Mouse (Mus musculus): Measurements from ENCODE around the gene Dgki. TPM values are rescaled to one million over a fixed set of nuclear protein-coding genes. Genes with fewer than 3 reads are reported as not detected.

Dgki gene
- polyA plus RNA-seq, 1 experiment from 2014 or later: 0.81 TPM

DNA sequence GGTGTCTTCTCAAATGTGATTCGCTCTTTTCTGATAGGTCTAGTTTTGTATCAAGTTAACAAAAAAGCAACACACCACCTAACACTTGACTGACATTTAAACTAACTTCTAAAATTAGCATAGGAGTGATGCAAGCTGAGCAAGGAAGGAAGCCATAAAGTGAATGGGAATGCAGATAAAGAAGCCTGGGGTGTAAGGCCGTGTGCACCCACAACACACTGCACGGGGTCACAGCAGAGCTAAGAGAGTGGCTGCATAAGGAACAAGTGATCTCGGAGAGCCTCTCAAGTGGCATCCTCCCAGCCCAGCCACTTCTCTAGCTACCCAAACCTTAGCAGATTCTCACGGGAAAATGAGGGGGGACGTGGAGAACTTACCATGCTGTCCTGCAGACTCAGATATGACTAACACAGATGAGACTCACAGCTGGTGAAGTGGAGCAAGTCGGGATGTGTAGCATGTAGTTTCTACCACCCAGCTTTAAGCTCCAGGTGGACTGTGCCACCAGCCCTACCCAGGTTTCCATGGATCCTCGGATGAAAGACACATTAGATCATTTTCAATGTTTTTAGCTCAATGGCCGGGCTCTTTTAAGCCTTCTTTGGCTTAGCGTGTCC, 38.6 kb downstream of the Dgki start:
- no peaks in the 10 kb centered on the region for H3K27me3 ChIP-seq (replicated peaks)
- no peak for ATAC-seq (ENCODE audit: insufficient read depth, low FRiP score, low read depth)
- H3K4me1 ChIP-seq: no peaks in the 10 kb centered on the region
- H3K9me3 ChIP-seq: no peaks in the 10 kb centered on the region
- no peak overlapping the region for H3K27ac ChIP-seq
- H3K9ac ChIP-seq: no peak overlapping the region
- WGBS: 84% methylated on average over 10 of the region's 10 CpGs
- no peak overlapping the region for H3K4me2 ChIP-seq
- H3K36me3 ChIP-seq: no peaks in the 10 kb centered on the region
- no peak overlapping the region for H3K4me3 ChIP-seq (replicated peaks)

DNA sequence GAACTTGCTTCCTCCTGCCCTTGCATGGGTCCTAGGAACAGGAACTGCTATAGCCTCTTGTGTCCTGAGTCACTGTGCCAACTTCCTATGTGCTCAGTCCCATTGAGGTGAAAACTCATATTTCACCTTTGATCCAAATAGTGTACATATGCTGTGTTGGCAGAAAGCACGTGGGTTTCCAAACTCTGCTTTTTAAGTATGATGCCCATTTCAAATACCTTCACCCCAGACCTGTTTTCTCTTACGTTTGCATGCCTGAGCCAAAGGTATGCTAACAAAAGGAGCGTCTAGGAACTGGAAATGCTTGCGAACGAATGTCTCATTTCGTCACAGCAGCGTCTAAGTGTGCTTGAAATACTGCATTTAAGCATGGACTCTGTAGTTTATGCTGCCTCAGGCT, 41.3 kb downstream of the Dgki start:
- Histone ChIP-seq H3K4me3 (replicated peaks) (no peak overlapping the region), H3K27ac (no peak overlapping the region), H3K4me1 (no peaks in the 10 kb centered on the region), H3K27me3 (replicated peaks) (no peaks in the 10 kb centered on the region), H3K9me3 (no peaks in the 10 kb centered on the region), H3K9ac (no peak overlapping the region), H3K36me3 (no peaks in the 10 kb centered on the region), H3K4me2 (no peak overlapping the region)
- no peak for ATAC-seq (ENCODE audit: insufficient read depth, low FRiP score, low read depth)
- 78% methylated on average over 7 of the region's 7 CpGs for WGBS

- H3K9ac ChIP-seq: no peak overlapping the region
- no peaks in the 10 kb centered on the region for H3K9me3 ChIP-seq
- no peaks in the 10 kb centered on the region for H3K36me3 ChIP-seq
- ATAC-seq (ENCODE audit: insufficient read depth, low FRiP score, low read depth): no peak
- H3K27me3 ChIP-seq (replicated peaks): no peaks in the 10 kb centered on the region
- H3K4me1 ChIP-seq: no peaks in the 10 kb centered on the region
- H3K4me2 ChIP-seq: no peak overlapping the region
- H3K27ac ChIP-seq: no peak overlapping the region
- no peak overlapping the region for H3K4me3 ChIP-seq (replicated peaks)
- 59% methylated on average over 8 of the region's 8 CpGs for WGBS
These were observed 45.8 kb downstream of the Dgki start for GRCm38 (mm10) chr6:37254144-37254543.

- WGBS: 91% methylated on average over 4 of the region's 4 CpGs
- no peak overlapping the region for H3K27ac ChIP-seq
These were observed 47.4 kb downstream of the Dgki start for GRCm38 (mm10) chr6:37252536-37252935.

GRCm38 (mm10) chr6:37250671-37251070, 49.3 kb downstream of the Dgki start:
- 89% methylated on average over 2 of the region's 2 CpGs for WGBS
- no peak for ATAC-seq (ENCODE audit: insufficient read depth, low FRiP score, low read depth)

More at GRCm38 (mm10) chr6:37252536-37252935, 47.4 kb downstream of the Dgki start:
- Histone ChIP-seq H3K27me3 (replicated peaks) (no peaks in the 10 kb centered on the region), H3K4me3 (replicated peaks) (no peak overlapping the region), H3K36me3 (no peaks in the 10 kb centered on the region), H3K9ac (no peak overlapping the region), H3K4me1 (no peaks in the 10 kb centered on the region), H3K9me3 (no peaks in the 10 kb centered on the region), H3K4me2 (no peak overlapping the region)
- no peak for ATAC-seq (ENCODE audit: insufficient read depth, low FRiP score, low read depth)

DNA sequence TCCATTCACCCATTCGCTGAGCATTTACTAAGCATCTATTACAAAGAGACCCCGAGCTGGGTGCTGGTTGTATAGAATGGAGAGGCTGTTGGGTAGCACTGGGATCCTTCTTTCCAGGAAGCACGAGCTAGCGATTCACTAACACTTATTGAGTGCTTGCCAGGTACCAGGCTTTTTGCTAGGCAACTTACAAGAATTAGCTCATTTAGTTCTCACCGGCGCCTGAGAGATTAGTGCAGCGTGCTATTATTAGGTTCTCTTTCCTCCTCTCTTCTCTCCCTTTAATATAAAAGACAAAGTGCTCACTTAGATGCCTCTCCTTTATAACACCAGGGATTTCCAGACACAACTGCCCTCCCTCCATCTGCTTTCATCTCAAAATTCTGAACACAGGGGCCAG, 54.2 kb downstream of the Dgki start:
- Histone ChIP-seq H3K36me3 (no peaks in the 10 kb centered on the region), H3K9me3 (no peaks in the 10 kb centered on the region)
- 86% methylated on average over 7 of the region's 7 CpGs for WGBS

More at GRCm38 (mm10) chr6:37250671-37251070, 49.3 kb downstream of the Dgki start:
- Histone ChIP-seq H3K27ac (no peak overlapping the region), H3K9me3 (no peaks in the 10 kb centered on the region), H3K9ac (no peak overlapping the region), H3K4me2 (no peak overlapping the region), H3K4me3 (replicated peaks) (no peak overlapping the region), H3K36me3 (no peaks in the 10 kb centered on the region), H3K4me1 (no peaks in the 10 kb centered on the region), H3K27me3 (replicated peaks) (no peaks in the 10 kb centered on the region)

GRCm38 (mm10) chr6:37244074-37244473, 55.9 kb downstream of the Dgki start:
- H3K9me3 ChIP-seq: no peaks in the 10 kb centered on the region
- WGBS: 83% methylated on average over 11 of the region's 11 CpGs
- H3K9ac ChIP-seq: no peak overlapping the region
- H3K4me3 ChIP-seq (replicated peaks): no peak overlapping the region
- H3K27me3 ChIP-seq (replicated peaks): no peaks in the 10 kb centered on the region
- ATAC-seq (ENCODE audit: insufficient read depth, low FRiP score, low read depth): no peak
- no peak overlapping the region for H3K27ac ChIP-seq
- H3K4me1 ChIP-seq: no peaks in the 10 kb centered on the region
- no peak overlapping the region for H3K4me2 ChIP-seq
- no peaks in the 10 kb centered on the region for H3K36me3 ChIP-seq

More for the DNA sequence above, 54.2 kb downstream of the Dgki start:
- H3K4me1 ChIP-seq: no peaks in the 10 kb centered on the region
- no peak overlapping the region for H3K9ac ChIP-seq
- no peak overlapping the region for H3K4me2 ChIP-seq
- no peaks in the 10 kb centered on the region for H3K27me3 ChIP-seq (replicated peaks)
- no peak for ATAC-seq (ENCODE audit: insufficient read depth, low FRiP score, low read depth)
- no peak overlapping the region for H3K4me3 ChIP-seq (replicated peaks)
- no peak overlapping the region for H3K27ac ChIP-seq

- Histone ChIP-seq H3K9ac (no peak overlapping the region), H3K4me2 (no peak overlapping the region), H3K4me1 (no peaks in the 10 kb centered on the region), H3K9me3 (no peaks in the 10 kb centered on the region), H3K27me3 (replicated peaks) (no peaks in the 10 kb centered on the region), H3K36me3 (no peaks in the 10 kb centered on the region), H3K4me3 (replicated peaks) (no peak overlapping the region), H3K27ac (no peak overlapping the region)
- WGBS: 82% methylated on average over 5 of the region's 5 CpGs
- no peak for ATAC-seq (ENCODE audit: insufficient read depth, low FRiP score, low read depth)
These were observed 57.2 kb downstream of the Dgki start for GRCm38 (mm10) chr6:37242769-37243121.

- Histone ChIP-seq H3K9me3 (no peaks in the 10 kb centered on the region), H3K27me3 (replicated peaks) (no peaks in the 10 kb centered on the region), H3K4me1 (no peaks in the 10 kb centered on the region), H3K4me3 (replicated peaks) (no peak overlapping the region), H3K9ac (no peak overlapping the region), H3K4me2 (no peak overlapping the region), H3K27ac (no peak overlapping the region), H3K36me3 (no peaks in the 10 kb centered on the region)
- ATAC-seq (ENCODE audit: insufficient read depth, low FRiP score, low read depth): no peak
- 66% methylated on average over 6 of the region's 6 CpGs for WGBS
These were observed 57.8 kb downstream of the Dgki start for GRCm38 (mm10) chr6:37242100-37242768.

DNA sequence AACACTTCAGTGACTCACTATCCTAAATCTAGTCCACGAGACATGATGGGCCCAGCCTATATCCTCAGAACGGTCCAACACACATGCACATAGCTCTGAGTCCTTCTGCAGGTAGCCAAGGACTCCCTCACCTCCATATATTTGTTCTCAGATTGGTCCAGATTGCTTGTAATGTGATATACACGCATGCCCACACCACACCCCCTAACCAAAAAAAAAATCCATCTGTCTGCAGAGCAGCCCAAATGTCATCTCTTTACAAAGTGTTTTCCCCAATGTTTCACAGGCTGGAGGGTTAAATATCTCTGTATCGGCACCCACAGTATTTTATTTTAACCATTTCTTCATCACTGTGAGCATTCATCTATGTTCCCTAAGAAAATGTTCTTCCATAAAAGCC, 58.5 kb downstream of the Dgki start:
- Histone ChIP-seq H3K27me3 (replicated peaks) (no peaks in the 10 kb centered on the region), H3K4me1 (no peaks in the 10 kb centered on the region), H3K36me3 (no peaks in the 10 kb centered on the region), H3K9ac (no peak overlapping the region), H3K9me3 (no peaks in the 10 kb centered on the region), H3K27ac (no peak overlapping the region), H3K4me3 (replicated peaks) (no peak overlapping the region), H3K4me2 (no peak overlapping the region)
- 84% methylated on average over 4 of the region's 4 CpGs for WGBS
- no peak for ATAC-seq (ENCODE audit: insufficient read depth, low FRiP score, low read depth)

GRCm38 (mm10) chr6:37240140-37240539, 59.8 kb downstream of the Dgki start:
- H3K4me1 ChIP-seq: no peaks in the 10 kb centered on the region
- H3K27ac ChIP-seq: no peak overlapping the region
- WGBS: 80% methylated on average over 7 of the region's 7 CpGs
- H3K27me3 ChIP-seq (replicated peaks): no peaks in the 10 kb centered on the region
- no peak overlapping the region for H3K4me3 ChIP-seq (replicated peaks)
- H3K4me2 ChIP-seq: no peak overlapping the region
- H3K9me3 ChIP-seq: no peaks in the 10 kb centered on the region
- H3K9ac ChIP-seq: no peak overlapping the region
- ATAC-seq (ENCODE audit: insufficient read depth, low FRiP score, low read depth): no peak
- H3K36me3 ChIP-seq: no peaks in the 10 kb centered on the region

GRCm38 (mm10) chr6:37236893-37237292, 63.1 kb downstream of the Dgki start:
- no peak for ATAC-seq (ENCODE audit: insufficient read depth, low FRiP score, low read depth)
- Histone ChIP-seq H3K4me2 (no peak overlapping the region), H3K4me3 (replicated peaks) (no peak overlapping the region), H3K9ac (no peak overlapping the region), H3K4me1 (no peaks in the 10 kb centered on the region), H3K9me3 (no peaks in the 10 kb centered on the region), H3K27me3 (replicated peaks) (no peaks in the 10 kb centered on the region), H3K36me3 (no peaks in the 10 kb centered on the region), H3K27ac (no peak overlapping the region)
- 49% methylated on average over 2 of the region's 2 CpGs for WGBS
